Mouse (Mus musculus) retina, postnatal 7 days (tissue): Measurements from ENCODE around the gene Scd1.

Experiments
- DNase-seq: peaks from one replicate; pipeline ENCODE4 v3.0.0-alpha.2; 2012; ENCODE audit warnings: low read depth, low spot score

Scd1 gene

DNA sequence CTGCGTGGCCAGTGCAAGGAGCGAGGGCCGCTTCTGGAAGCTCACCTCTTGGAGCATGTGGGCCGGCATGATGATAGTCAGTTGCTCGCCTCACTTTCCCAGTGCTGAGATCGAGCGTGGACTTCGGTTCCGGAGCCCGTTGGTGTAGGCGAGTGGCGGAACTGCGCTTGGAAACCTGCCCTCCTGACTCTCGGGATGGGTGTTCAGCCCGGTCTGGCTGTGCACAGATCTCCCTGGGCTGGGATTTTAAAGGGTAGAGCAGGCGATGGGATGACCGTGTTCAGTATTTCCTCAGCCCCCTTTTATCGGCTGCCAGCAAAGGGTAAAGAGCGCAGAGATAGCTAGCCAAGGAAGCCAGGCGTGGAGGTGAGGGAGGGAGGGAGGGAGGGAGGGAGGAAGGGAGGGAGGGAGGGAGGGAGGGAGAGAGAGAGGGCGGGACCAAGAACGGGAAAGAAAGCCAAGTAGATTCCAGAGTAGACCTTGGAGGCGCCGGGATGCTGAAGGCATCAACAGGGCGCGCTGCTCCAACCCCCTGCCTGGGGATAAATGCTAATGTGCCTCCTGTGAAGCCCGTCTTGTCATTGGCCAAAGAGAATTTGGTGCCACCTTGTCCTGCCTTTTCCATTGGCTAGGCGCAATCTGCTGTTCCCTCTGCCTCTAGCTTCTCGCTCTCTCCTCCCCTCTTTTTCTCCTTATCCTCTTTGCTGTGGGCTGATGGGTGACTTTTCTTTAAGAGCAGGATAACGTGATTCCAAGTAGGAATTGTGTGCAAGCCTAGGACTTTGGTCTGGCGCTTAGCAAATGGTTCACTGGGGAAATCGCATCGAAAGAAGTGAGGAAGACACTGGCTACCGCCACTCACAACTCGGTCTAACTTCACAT lies at the start of gene Scd1:
TSS of gene Scd1 (minus strand) at position 539 of the 882 bp plus-strand sequence.
- DNase-seq, result no peak

- no peak for DNase-seq
Observed at GRCm38 (mm10) chr19:44455356-44455755, 47.7 kb upstream of the Scd1 start.

GRCm38 (mm10) chr19:44454862-44455261 lies 47.2 kb upstream of the Scd1 start:
- DNase-seq, result no peak

DNA sequence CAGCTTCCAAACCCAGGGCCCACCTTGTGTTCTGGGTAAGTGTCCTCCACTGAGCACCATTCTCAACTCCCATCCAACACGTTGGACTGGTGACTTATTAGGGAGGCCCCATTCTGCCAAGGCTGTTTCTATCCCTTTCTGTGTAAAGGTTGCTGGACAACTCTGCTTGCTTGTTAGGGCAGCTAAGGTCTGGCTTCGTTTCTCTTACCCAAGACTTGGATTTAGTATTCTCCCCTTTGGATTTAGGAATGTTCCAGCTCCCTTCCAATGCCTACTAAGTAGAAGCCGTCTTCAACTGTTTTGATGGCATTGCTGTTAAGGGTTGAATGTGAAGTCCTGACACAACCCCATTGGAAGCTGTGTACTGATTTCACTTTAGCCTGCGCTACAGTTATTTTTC lies 40.2 kb upstream of the Scd1 start:
- DNase-seq, result no peak

DNA sequence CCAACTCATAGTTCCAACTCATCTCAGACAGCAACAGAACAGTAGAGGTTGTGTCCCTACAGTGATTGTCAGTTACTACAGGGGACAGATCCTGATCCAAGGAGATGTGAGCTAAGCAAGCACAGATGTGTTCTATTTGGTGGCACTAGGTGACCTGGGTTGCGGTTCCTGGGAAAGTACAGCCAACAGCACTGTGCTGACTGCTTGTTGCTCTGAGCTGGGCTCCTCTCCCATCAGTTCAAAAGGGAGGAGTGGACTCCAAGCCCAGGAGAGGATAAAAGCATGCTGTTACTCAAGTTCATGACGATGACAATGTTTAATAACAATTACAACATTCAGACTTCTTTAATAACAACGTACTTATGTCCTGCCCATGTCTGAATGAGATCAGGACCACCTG lies 38.1 kb upstream of the Scd1 start:
- DNase-seq, result no peak

DNA sequence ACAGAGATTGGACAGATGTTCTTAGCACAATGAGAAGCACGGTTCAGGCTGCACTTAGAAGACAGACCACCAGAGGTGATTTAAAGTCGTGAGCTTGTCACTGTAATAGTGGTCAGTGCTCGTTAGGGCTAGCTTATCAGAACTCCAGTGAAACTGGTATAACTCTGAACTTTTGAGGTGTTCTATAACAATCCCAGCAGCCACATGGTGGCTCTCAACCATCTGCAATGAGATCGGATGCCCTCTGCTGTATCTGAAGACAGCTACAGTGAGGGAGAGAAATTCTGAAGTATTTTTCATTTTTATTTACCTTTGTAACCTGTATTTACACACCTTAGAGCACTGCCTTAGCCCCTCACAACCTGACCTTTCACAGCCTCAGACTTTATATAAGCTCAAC lies 31.6 kb upstream of the Scd1 start:
- DNase-seq, result no peak

GRCm38 (mm10) chr19:44437975-44438374 lies 30.3 kb upstream of the Scd1 start:
- no peak for DNase-seq

DNA sequence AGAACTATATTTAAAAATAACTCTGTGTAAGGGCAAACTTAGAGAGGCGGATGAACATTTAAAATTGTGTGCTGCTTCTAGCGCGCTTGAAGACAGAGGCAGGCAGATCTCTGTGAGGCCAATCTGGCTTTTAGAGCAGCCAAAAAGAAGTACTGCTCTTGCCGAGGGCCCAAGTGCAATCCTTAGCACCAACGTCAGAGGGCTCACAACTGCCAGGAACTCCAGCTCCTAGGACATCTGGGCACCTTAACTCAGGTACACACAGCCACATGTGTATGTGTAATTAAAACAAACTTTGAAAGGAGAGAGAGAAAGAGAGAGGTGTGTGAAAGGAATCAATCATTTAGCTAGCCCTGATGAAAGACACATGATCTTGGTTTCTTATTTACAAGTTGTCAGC lies 24.4 kb upstream of the Scd1 start:
- no peak for DNase-seq

DNA sequence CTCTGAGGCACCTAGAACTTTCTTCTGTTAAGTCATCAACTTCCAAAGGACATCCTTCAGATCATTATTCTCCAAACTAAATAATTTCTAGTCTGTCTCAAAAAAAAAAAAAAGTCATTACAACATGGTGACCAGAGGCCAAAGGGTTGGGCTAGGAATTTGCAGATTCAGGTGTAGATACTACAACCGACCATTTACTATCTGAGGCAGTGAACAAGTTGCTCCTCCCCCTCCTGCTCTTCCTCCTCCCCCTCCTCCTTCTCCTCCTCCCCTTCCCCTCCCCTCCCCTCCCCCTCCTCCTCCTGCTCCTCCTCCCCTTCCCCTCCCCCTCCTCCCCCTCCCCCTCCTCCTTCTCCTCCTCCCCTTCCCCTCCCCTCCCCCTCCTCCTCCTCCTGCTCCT lies 20.0 kb upstream of the Scd1 start:
- no peak for DNase-seq

DNA sequence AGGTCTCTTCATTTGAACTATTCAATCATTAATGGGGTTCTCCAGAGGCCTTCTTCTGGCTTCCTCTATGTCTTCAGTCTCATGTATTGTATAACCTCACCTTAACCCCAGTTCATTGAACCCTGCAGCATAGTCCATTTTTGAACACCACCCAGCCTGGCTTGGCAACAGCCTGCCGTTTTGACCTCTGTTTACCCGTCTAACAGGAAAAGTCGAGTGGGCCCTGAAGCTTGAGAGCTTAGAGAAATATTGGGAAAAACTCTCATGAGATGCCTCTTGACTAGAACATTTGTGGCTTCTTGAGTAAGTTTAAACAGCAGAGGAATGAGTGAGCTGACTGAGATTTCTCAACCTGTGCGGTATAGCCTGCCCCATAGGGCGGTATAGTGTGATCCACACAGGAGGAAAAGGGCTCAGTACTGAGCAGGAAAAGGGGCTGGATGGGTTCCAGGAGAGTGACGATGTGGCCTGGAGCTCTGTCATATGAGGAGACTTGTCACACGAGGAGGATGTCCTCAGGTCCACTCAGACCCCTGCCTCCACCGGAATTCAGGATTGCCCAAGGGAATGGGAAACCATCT lies 14.5 kb upstream of the Scd1 start:
- DNase-seq, result no peak

GRCm38 (mm10) chr19:44419530-44419929 lies 11.9 kb upstream of the Scd1 start:
- DNase-seq, result no peak

- peak; percentile 61 for DNase-seq
Observed at GRCm38 (mm10) chr19:44418945-44419344, 11.3 kb upstream of the Scd1 start.

DNA sequence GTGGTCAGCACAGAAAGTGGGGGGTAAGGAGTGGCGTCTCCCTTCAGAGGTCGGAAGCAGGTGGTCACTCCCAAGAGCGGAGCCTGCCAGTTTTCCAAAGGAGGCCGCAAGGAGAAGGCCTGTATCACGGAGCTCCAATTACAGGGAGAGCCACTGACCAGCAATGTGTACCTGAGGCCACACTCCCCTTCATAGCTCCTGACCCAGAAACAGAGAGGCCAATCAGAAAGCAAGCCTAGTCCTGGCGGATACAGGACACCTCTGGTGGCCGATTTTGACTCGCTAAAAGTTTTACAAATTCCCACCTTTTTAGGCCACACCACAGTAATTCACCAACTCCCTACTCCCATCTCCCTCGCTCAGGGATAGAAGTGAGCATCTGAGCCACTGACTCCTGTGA lies 10.9 kb upstream of the Scd1 start:
- DNase-seq, result no peak

GRCm38 (mm10) chr19:44418061-44418460 lies 10.4 kb upstream of the Scd1 start:
- no peak for DNase-seq

DNA sequence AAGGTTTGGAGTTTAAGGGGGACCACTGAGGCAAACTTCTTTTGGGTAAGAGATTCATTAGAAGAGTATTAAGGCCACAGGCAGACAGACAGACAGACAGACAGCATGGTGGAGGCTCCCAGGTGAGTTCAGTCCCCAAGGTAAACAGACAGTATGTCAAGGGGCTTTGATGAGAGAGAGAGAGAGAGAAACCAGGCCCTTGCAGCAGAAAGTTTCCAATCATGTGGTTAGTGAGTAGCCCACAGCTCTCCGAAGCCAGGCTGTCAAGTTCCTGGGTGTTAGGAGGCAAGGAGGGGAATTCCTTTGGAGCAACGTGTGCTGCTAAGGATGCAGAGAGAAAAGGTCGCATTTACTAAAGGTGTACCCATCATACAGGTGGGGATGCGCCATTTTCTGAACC lies 9.8 kb upstream of the Scd1 start:
- no peak for DNase-seq

DNA sequence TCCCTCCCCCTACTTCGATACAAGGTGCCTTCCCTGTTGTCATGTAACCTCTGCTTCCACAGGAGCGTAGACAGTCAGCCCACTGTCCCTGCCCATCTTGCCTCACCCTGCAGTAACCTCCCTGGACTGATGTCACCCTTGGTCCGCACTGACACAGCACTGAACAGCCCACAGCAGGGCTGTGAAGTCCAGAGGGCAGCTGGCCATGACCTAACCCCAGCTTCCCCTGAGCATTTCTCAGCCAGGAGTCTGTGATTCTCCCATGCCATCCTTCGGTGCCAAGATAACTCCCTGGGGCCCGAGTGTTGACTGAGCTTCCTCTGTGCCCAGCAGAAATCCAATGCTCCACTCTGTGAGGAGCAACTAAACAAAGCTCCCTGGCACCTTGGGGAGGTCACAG lies 8.6 kb upstream of the Scd1 start:
- no peak for DNase-seq

- no peak for DNase-seq
Observed at GRCm38 (mm10) chr19:44415464-44415863, 7.8 kb upstream of the Scd1 start.

GRCm38 (mm10) chr19:44410269-44410992 lies 2.8 kb upstream of the Scd1 start:
- DNase-seq, result no peak

DNA sequence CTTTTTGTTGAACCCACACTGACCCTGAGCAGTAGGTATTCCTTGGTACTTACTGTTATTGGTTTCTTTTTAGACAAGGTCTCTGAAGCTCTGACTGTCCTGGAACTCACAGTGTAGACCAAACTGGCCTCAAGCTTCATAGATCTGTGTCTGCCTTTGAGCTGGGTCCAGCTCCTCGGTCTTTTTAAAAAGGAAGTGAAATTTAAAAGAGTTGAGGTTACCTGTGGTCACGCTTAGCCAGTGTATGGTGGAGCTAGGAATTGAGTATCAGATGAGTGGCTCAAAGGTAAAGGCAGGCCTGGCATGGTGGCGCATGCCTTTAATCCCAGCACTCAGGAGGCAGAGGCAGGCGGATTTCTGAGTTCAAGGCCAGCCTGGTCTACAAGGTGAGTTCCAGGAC lies 916 bp upstream of the Scd1 start:
- no peak for DNase-seq

DNA sequence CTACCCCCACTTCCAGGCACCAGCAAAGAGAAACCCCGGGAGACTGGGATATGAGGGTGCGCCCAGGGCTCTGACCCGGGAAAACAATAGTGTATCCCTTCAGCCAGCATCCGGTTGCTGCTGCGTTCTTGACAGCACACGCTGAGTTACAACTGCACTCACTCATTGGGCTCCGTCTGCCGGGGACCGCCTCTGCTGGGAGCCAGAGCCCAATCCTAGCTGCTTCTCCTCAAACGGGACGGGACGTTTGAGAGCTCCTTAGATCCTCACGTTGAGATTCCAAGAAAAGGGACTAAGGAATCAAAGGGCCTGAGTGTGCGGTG lies 505 bp upstream of the Scd1 start:
- DNase-seq, result no peak

- DNase-seq, result no peak
Observed at GRCm38 (mm10) chr19:44403546-44403945, 4.1 kb downstream of the Scd1 start.

DNA sequence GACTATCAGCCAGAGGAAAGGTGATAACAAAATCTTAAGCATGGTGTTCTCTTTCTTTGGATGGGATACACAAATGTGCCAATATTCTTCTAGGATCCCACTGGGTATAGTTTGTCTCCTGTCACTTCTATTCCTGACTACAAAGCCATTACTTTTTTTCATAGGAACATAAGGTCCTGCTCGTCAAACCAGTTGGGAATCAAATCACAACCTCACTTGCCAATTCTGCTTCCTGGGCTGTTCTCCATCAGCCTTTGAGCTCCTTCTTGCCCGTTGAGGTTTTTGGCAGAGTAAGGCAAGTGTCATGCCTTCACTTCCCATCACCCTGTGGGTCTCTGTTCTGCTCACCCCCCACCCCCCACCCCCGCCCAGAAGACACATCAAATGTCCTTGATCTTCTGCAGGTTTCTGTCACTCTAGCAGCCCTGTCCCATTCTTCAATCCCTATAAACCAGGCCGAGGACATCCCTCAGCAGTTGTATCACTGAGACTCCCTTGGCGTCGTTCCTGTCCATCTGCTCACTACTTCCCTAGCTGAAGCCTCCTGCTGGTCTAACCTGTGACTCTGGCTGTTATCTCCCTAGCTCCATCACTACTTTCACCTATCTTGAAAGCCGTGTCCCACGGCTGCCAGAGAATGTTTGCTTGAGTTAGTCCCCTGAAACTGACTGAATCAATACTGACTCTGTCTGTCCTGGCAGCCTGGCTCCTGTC lies 7.0 kb downstream of the Scd1 start:
- no peak for DNase-seq
